Mouse (Mus musculus): ENCODE measurements at regions not wholly inside any gene's neighbourhood (a gene's known extent, or its start where the extent isn't known, plus 50 kb on each side); places are given as distances from the start of the nearest gene placed in this dataset.

GRCm38 (mm10) chrX:60719428-60720151 lies 127.1 kb upstream of the Atp11c start:
- Histone ChIP-seq H3K4me2 (ENCODE audit: low read depth, low read length) (no peak overlapping the region), H3K9ac (replicated peaks; ENCODE audit: low read depth, low read length) (no peak overlapping the region), H3K4me1 (ENCODE audit: control insufficient read depth, insufficient read depth) (no peaks in the 10 kb centered on the region), H3K36me3 (replicated peaks; ENCODE audit: control insufficient read depth, insufficient read depth, low read length) (no peaks in the 10 kb centered on the region), H3K27ac (ENCODE audit: low read depth) (no peak overlapping the region), H3K9me3 (replicated peaks; ENCODE audit: control insufficient read depth, low read length) (no peaks in the 10 kb centered on the region), H3K27me3 (ENCODE audit: control insufficient read depth, insufficient read depth, low read length) (no peaks in the 10 kb centered on the region), H3K4me3 (ENCODE audit: low read depth, low read length) (no peak overlapping the region)
- ATAC-seq (ENCODE audit: insufficient read depth, low read depth) = no peak
- WGBS = 50% methylated on average over 13 of the region's 13 CpGs
- TF ChIP-seq CTCF (IDR thresholded peaks at IDR 0.05; ENCODE audit: low read depth) = no peak
- no peak for TF ChIP-seq EP300 (IDR thresholded peaks at IDR 0.05; ENCODE audit: low read depth)
- no peak for DNase-seq (ENCODE audit: low spot score)

- TF ChIP-seq CTCF (IDR thresholded peaks at IDR 0.05; ENCODE audit: low read depth) = no peak
- ATAC-seq (ENCODE audit: insufficient read depth, low read depth) = no peak
- no peak overlapping the region for H3K9ac ChIP-seq (replicated peaks; ENCODE audit: low read depth, low read length)
- no peaks in the 10 kb centered on the region for H3K4me1 ChIP-seq (ENCODE audit: control insufficient read depth, insufficient read depth)
- H3K36me3 ChIP-seq (replicated peaks; ENCODE audit: control insufficient read depth, insufficient read depth, low read length) = no peaks in the 10 kb centered on the region
- no peak for DNase-seq (ENCODE audit: low spot score)
- H3K27ac ChIP-seq (ENCODE audit: low read depth) = no peak overlapping the region
- 42% methylated on average over 6 of the region's 6 CpGs for WGBS
- no peak overlapping the region for H3K4me3 ChIP-seq (ENCODE audit: low read depth, low read length)
- no peaks in the 10 kb centered on the region for H3K9me3 ChIP-seq (replicated peaks; ENCODE audit: control insufficient read depth, low read length)
- no peak overlapping the region for H3K4me2 ChIP-seq (ENCODE audit: low read depth, low read length)
- H3K27me3 ChIP-seq (ENCODE audit: control insufficient read depth, insufficient read depth, low read length) = no peaks in the 10 kb centered on the region
Measured at GRCm38 (mm10) chrX:60718794-60719193, 126.3 kb upstream of the Atp11c start.

- no peaks in the 10 kb centered on the region for H3K27me3 ChIP-seq (ENCODE audit: control insufficient read depth, insufficient read depth, low read length)
- no peak overlapping the region for H3K27ac ChIP-seq (ENCODE audit: low read depth)
- DNase-seq (ENCODE audit: low spot score) (no peak), ATAC-seq (ENCODE audit: insufficient read depth, low read depth) (no peak)
- H3K4me1 ChIP-seq (ENCODE audit: control insufficient read depth, insufficient read depth) = no peaks in the 10 kb centered on the region
- no peak overlapping the region for H3K9ac ChIP-seq (replicated peaks; ENCODE audit: low read depth, low read length)
- no peaks in the 10 kb centered on the region for H3K36me3 ChIP-seq (replicated peaks; ENCODE audit: control insufficient read depth, insufficient read depth, low read length)
- TF ChIP-seq EP300 (IDR thresholded peaks at IDR 0.05; ENCODE audit: low read depth) (no peak), CTCF (IDR thresholded peaks at IDR 0.05; ENCODE audit: low read depth) (no peak)
- peak overlapping the region; percentile 33 for H3K4me2 ChIP-seq (ENCODE audit: low read depth, low read length)
- 0 out of 2 replicates have a peak overlapping the region, but pooled peaks have one; percentile 4 for H3K4me3 ChIP-seq (ENCODE audit: low read depth, low read length)
- H3K9me3 ChIP-seq (replicated peaks; ENCODE audit: control insufficient read depth, low read length) = no peaks in the 10 kb centered on the region
- WGBS = 15% methylated on average over 11 of the region's 11 CpGs
Measured at GRCm38 (mm10) chrX:60718156-60718769, 125.8 kb upstream of the Atp11c start.

- Histone ChIP-seq H3K4me1 (ENCODE audit: control insufficient read depth, insufficient read depth) (no peaks in the 10 kb centered on the region), H3K27ac (ENCODE audit: low read depth) (no peak overlapping the region), H3K9ac (replicated peaks; ENCODE audit: low read depth, low read length) (no peak overlapping the region), H3K9me3 (replicated peaks; ENCODE audit: control insufficient read depth, low read length) (no peaks in the 10 kb centered on the region), H3K27me3 (ENCODE audit: control insufficient read depth, insufficient read depth, low read length) (no peaks in the 10 kb centered on the region), H3K4me3 (ENCODE audit: low read depth, low read length) (no peak overlapping the region), H3K4me2 (ENCODE audit: low read depth, low read length) (no peak overlapping the region), H3K36me3 (replicated peaks; ENCODE audit: control insufficient read depth, insufficient read depth, low read length) (no peaks in the 10 kb centered on the region)
- no peak for TF ChIP-seq EP300 (IDR thresholded peaks at IDR 0.05; ENCODE audit: low read depth)
- no peak for TF ChIP-seq CTCF (IDR thresholded peaks at IDR 0.05; ENCODE audit: low read depth)
- ATAC-seq (ENCODE audit: insufficient read depth, low read depth) (no peak), DNase-seq (ENCODE audit: low spot score) (no peak)
- WGBS = 77% methylated on average over 7 of the region's 7 CpGs
Measured at GRCm38 (mm10) chrX:60681036-60681706, 88.7 kb upstream of the Atp11c start.

GRCm38 (mm10) chrX:60644726-60645318 lies 52.3 kb upstream of the Atp11c start:
- H3K27ac ChIP-seq (ENCODE audit: low read depth) = no peak overlapping the region
- no peak for TF ChIP-seq EP300 (IDR thresholded peaks at IDR 0.05; ENCODE audit: low read depth)
- TF ChIP-seq CTCF (IDR thresholded peaks at IDR 0.05; ENCODE audit: low read depth) = no peak
- H3K4me1 ChIP-seq (ENCODE audit: control insufficient read depth, insufficient read depth) = no peaks in the 10 kb centered on the region
- H3K36me3 ChIP-seq (replicated peaks; ENCODE audit: control insufficient read depth, insufficient read depth, low read length) = no peaks in the 10 kb centered on the region
- H3K4me2 ChIP-seq (ENCODE audit: low read depth, low read length) = no peak overlapping the region
- H3K9ac ChIP-seq (replicated peaks; ENCODE audit: low read depth, low read length) = no peak overlapping the region
- no peaks in the 10 kb centered on the region for H3K27me3 ChIP-seq (ENCODE audit: control insufficient read depth, insufficient read depth, low read length)
- 61% methylated on average over 10 of the region's 10 CpGs for WGBS
- no peak overlapping the region for H3K4me3 ChIP-seq (ENCODE audit: low read depth, low read length)
- no peak for DNase-seq (ENCODE audit: low spot score)
- no peak for ATAC-seq (ENCODE audit: insufficient read depth, low read depth)
- no peaks in the 10 kb centered on the region for H3K9me3 ChIP-seq (replicated peaks; ENCODE audit: control insufficient read depth, low read length)
